Mouse (Mus musculus) testis, adult 2 months (tissue): Measurements from ENCODE around the gene Pop5.

Experiments used
- CTCF ChIP-seq: fragments of 200-500 bp; IDR thresholded peaks from 2 replicates; pipeline ENCODE4 v1.5.1; 2012; ENCODE audit warnings: low read depth, mild to moderate bottlenecking, inconsistent platforms, low read length, moderate library complexity; ENCODE audit not compliant: control insufficient read depth, insufficient read depth, insufficient replicate concordance
- POLR2A ChIP-seq: fragments of 200-500 bp; IDR thresholded peaks from 2 replicates; pipeline ENCODE4 v1.6.1; 2012; ENCODE audit warnings: low read depth, mild to moderate bottlenecking, inconsistent platforms, low read length, moderate library complexity; ENCODE audit not compliant: control insufficient read depth

DNA sequence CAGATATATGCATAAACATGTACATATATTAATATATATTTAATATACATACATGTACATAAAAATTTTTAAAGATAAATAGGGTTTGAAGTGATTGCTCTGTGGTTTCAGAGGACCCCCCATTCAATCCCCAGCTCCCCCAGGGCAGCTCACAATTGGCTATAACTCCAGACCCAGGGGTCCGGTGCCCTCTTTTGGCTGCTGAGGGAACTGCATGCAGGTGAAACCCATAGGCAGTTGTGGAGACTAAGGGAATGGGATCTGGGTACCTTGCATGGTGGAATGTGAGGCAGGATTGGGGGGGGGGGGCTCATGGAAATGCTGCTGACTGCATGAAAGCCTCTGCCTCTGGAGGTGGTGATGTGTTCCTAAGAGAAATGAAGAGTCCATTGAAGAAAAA lies 25.3 kb upstream of the Pop5 start:
- TF ChIP-seq POLR2A (no peak), CTCF (peak; percentile 75; the same call in 1 of the 2 replicates)
